8 mouse cellular contexts compared by ENCODE assay signal in genomic region chr5:57717906-57718875, GRCm38 (mm10). TPM values are rescaled to one million over a fixed set of nuclear protein-coding genes. Genes with fewer than 3 reads are reported as not detected.
DNase-seq lines count a peak whose midpoint lies in the region; ATAC-seq and TF ChIP-seq lines count a peak whose summit lies in the region.

Gene Pcdh7 (plus strand): TSS chr5:57717967.

- no peaks in the 10 kb centered on the region for H3K36me3 ChIP-seq in ES-Bruce4 (ENCODE audit: control insufficient read depth, insufficient read depth, low read length, poor library complexity, severe bottlenecking)
- H3K36me3 ChIP-seq in forebrain, embryonic 13.5 days (ENCODE audit: poor library complexity, severe bottlenecking): no peaks in the 10 kb centered on the region
- 0 out of 2 replicates have a peak, but pooled peaks cover 3% of the 10 kb centered on the region for H3K36me3 ChIP-seq in heart, embryonic 14.5 days (ENCODE audit: control insufficient read depth, insufficient read depth, low read length)
- H3K36me3 ChIP-seq in liver, postnatal 0 days (replicated peaks; ENCODE audit: insufficient read depth, low read length): no peaks in the 10 kb centered on the region

- peak; percentile 28 for ATAC-seq in forebrain, embryonic 13.5 days
- peak; percentile 38 for ATAC-seq in heart, embryonic 14.5 days (ENCODE audit: insufficient number of reproducible peaks, insufficient read depth, low FRiP score, low read depth)
- ATAC-seq in liver, postnatal 0 days: no peak; the same call in 1 of the 2 replicates

- H3K9ac ChIP-seq in ES-Bruce4 (ENCODE audit: low read depth, poor library complexity, severe bottlenecking): peak within 1 kb of the TSS; percentile 37; the same call in 1 of the 2 replicates
- peak within 1 kb of the TSS; percentile 75 for H3K9ac ChIP-seq in forebrain, embryonic 13.5 days
- peak within 1 kb of the TSS; percentile 83 for H3K9ac ChIP-seq in heart, embryonic 14.5 days (ENCODE audit: low read length)
- no peak within 1 kb of the TSS; the same call in 1 of the 2 replicates for H3K9ac ChIP-seq in liver, postnatal 0 days (replicated peaks)

- peaks cover 33% of the 10 kb centered on the region for H3K27me3 ChIP-seq in ES-Bruce4 (ENCODE audit: control insufficient read depth, insufficient read depth, low read length, poor library complexity, severe bottlenecking)
- peaks cover 13% of the 10 kb centered on the region for H3K27me3 ChIP-seq in forebrain, embryonic 13.5 days
- no peaks in the 10 kb centered on the region for H3K27me3 ChIP-seq in heart, embryonic 14.5 days (ENCODE audit: control insufficient read depth, insufficient read depth, low read length)
- H3K27me3 ChIP-seq in liver, postnatal 0 days (ENCODE audit: insufficient read depth, low read length): peaks cover 72% of the 10 kb centered on the region

- H3K4me3 ChIP-seq in ES-Bruce4 (ENCODE audit: low read depth, low read length): peak within 1 kb of the TSS; percentile 55
- peak within 1 kb of the TSS; percentile 68 for H3K4me3 ChIP-seq in forebrain, embryonic 13.5 days
- peak within 1 kb of the TSS; percentile 51 to 79 for H3K4me3 ChIP-seq in heart, embryonic 14.5 days (ENCODE audit: control insufficient read depth in 1 of 2, insufficient read depth in 1 of 2, low read depth in 1 of 2, low read length in 2 of 2)
- H3K4me3 ChIP-seq in liver, postnatal 0 days (ENCODE audit: low read depth, low read length): peak within 1 kb of the TSS; percentile 59
- peak within 1 kb of the TSS; percentile 80 for H3K4me3 ChIP-seq in olfactory bulb, adult 2 months (ENCODE audit: insufficient read depth, low read depth, low read length)

- no peaks in the 10 kb centered on the region for H3K4me1 ChIP-seq in ES-Bruce4 (ENCODE audit: control insufficient read depth, insufficient read depth, low read length)
- H3K4me1 ChIP-seq in forebrain, embryonic 13.5 days: peaks cover 26% of the 10 kb centered on the region
- no peaks in the 10 kb centered on the region for H3K4me1 ChIP-seq in heart, embryonic 14.5 days (ENCODE audit: control insufficient read depth in 2 of 2, insufficient read depth in 2 of 2, low read length in 2 of 2)
- peaks cover 37% of the 10 kb centered on the region for H3K4me1 ChIP-seq in liver, postnatal 0 days (ENCODE audit: insufficient read depth)
- H3K4me1 ChIP-seq in olfactory bulb, adult 2 months (ENCODE audit: control insufficient read depth, insufficient read depth, low read length): 0 out of 2 replicates have a peak, but pooled peaks cover 9% of the 10 kb centered on the region

- no peak within 1 kb of the TSS for H3K27ac ChIP-seq in ES-Bruce4 (ENCODE audit: insufficient read depth, low read length)
- H3K27ac ChIP-seq in forebrain, embryonic 13.5 days: peak within 1 kb of the TSS; percentile 90
- H3K27ac ChIP-seq in heart, embryonic 14.5 days (replicated peaks in 1 of 2; ENCODE audit: control insufficient read depth in 1 of 2, insufficient read depth in 1 of 2, low read depth in 2 of 2, low read length in 2 of 2): peak within 1 kb of the TSS; percentile 97 to 98
- H3K27ac ChIP-seq in liver, postnatal 0 days (ENCODE audit: low read depth): no peak within 1 kb of the TSS
- peak within 1 kb of the TSS; percentile 65 for H3K27ac ChIP-seq in olfactory bulb, adult 2 months (ENCODE audit: insufficient read depth, low read depth, low read length)

- TF ChIP-seq CTCF in ES-Bruce4 (IDR thresholded peaks at IDR 0.05; ENCODE audit: low read depth, low read length): no peak
- no peak for TF ChIP-seq CTCF in liver, postnatal 0 days (IDR thresholded peaks at IDR 0.05; ENCODE audit: low read depth)
- TF ChIP-seq CTCF in olfactory bulb, adult 2 months (IDR thresholded peaks at IDR 0.05; ENCODE audit: insufficient read depth, low read depth, low read length): no peak

- H3K9me3 ChIP-seq in ES-Bruce4 (replicated peaks; ENCODE audit: control insufficient read depth, insufficient read depth, low read length, poor library complexity, severe bottlenecking): no peaks in the 10 kb centered on the region
- no peaks in the 10 kb centered on the region for H3K9me3 ChIP-seq in forebrain, embryonic 13.5 days (replicated peaks)
- no peaks in the 10 kb centered on the region for H3K9me3 ChIP-seq in heart, embryonic 14.5 days (ENCODE audit: control insufficient read depth, low read length)
- no peaks in the 10 kb centered on the region for H3K9me3 ChIP-seq in liver, postnatal 0 days (ENCODE audit: low read length)

- TF ChIP-seq POLR2A in ES-Bruce4 (IDR thresholded peaks at IDR 0.05; ENCODE audit: insufficient read depth, low read length): no peak
- TF ChIP-seq POLR2A in olfactory bulb, adult 2 months (IDR thresholded peaks at IDR 0.05; ENCODE audit: insufficient read depth, low read depth, low read length): peak; percentile 46; the same call in 1 of the 2 replicates

- no peak for TF ChIP-seq EP300 in ES-Bruce4 (IDR thresholded peaks at IDR 0.05; ENCODE audit: insufficient read depth, low read depth, low read length)
- TF ChIP-seq EP300 in liver, postnatal 0 days (IDR thresholded peaks at IDR 0.05; ENCODE audit: low read depth): no peak

- DNase-seq in c-Kit-positive CD71-positive TER-119-positive erythroid progenitor cells, embryonic 14.5 days (ENCODE audit: low spot score): peak; percentile 30
- peak; percentile 14 to 45 for DNase-seq in kidney, postnatal 36 days
- peak; percentile 32 for DNase-seq in liver, postnatal 0 days
- peak; percentile 62 to 67 for DNase-seq in urinary bladder, adult 18-20 months (ENCODE audit: low spot score in 2 of 2)

- H3K4me2 ChIP-seq in forebrain, embryonic 13.5 days: peak within 1 kb of the TSS; percentile 96
- H3K4me2 ChIP-seq in heart, embryonic 14.5 days (ENCODE audit: low read length): peak within 1 kb of the TSS; percentile 85
- H3K4me2 ChIP-seq in liver, postnatal 0 days (ENCODE audit: low read depth, low read length): peak within 1 kb of the TSS; percentile 95

- WGBS in forebrain, embryonic 13.5 days: under 1% methylated on average over 70 of the region's 70 CpGs
- WGBS in heart, embryonic 14.5 days: under 1% methylated on average over 70 of the region's 70 CpGs
- under 1% methylated on average over 69 of the region's 70 CpGs for WGBS in liver, postnatal 0 days (ENCODE audit: insufficient replicate concordance)
- under 1% methylated on average over 70 of the region's 70 CpGs for WGBS in olfactory bulb, adult 2 months

RNA-seq across cellular contexts. Expression of gene Pcdh7, which starts in this region (rescaled TPM):
- 6.2 and 7.8 TPM in 2 replicates for polyA plus RNA-seq in ES-Bruce4 (2011; ENCODE audit: insufficient read depth, insufficient read length, low read depth, missing spikeins)
- 7.2 and 8.2 TPM in 2 replicates for polyA plus RNA-seq in forebrain, embryonic 13.5 days (2015; fragmentation: Nextera tagmentation; extraction: Ambion mirVana)
- polyA plus RNA-seq in heart, embryonic 14.5 days (2014; fragmentation: Nextera tagmentation; extraction: Ambion mirVana): 32.9 and 35.6 TPM in 2 replicates
- polyA plus RNA-seq in liver, postnatal 0 days (2015; fragmentation: Nextera tagmentation; extraction: Ambion mirVana): 0.37 and 0.38 TPM in 2 replicates
- not detected in 2 replicates for polyA plus RNA-seq in olfactory bulb, adult 2 months (2012; ENCODE audit: insufficient read depth, insufficient read length, low replicate concordance, missing spikeins)

Comparison
In these comparisons a context has a peak if more than half of its experiments do, and no peak if none do; other contexts are left out.
1. Peak in DNase-seq, H3K4me3 ChIP-seq and H3K4me2 ChIP-seq in liver, postnatal 0 days; RNA of the gene not detected or under 1 TPM.
2. H3K27ac ChIP-seq: peak in forebrain, embryonic 13.5 days (single experiment), heart, embryonic 14.5 days (2 of 2) and olfactory bulb, adult 2 months (single experiment); none in ES-Bruce4 (single experiment) and liver, postnatal 0 days (single experiment).
3. Peak in every context shown above with its lines, with median percentiles within 50 percentile points of each other: H3K4me3 ChIP-seq, DNase-seq and H3K4me2 ChIP-seq.